Mouse (Mus musculus) kidney, postnatal 10 days (tissue): Measurements from ENCODE around the gene Rph3a.

Source experiments
- DNase-seq: peaks from one replicate; pipeline ENCODE4 v3.0.0; 2021; ENCODE audit warnings: mixed read lengths

Rph3a gene

DNA sequence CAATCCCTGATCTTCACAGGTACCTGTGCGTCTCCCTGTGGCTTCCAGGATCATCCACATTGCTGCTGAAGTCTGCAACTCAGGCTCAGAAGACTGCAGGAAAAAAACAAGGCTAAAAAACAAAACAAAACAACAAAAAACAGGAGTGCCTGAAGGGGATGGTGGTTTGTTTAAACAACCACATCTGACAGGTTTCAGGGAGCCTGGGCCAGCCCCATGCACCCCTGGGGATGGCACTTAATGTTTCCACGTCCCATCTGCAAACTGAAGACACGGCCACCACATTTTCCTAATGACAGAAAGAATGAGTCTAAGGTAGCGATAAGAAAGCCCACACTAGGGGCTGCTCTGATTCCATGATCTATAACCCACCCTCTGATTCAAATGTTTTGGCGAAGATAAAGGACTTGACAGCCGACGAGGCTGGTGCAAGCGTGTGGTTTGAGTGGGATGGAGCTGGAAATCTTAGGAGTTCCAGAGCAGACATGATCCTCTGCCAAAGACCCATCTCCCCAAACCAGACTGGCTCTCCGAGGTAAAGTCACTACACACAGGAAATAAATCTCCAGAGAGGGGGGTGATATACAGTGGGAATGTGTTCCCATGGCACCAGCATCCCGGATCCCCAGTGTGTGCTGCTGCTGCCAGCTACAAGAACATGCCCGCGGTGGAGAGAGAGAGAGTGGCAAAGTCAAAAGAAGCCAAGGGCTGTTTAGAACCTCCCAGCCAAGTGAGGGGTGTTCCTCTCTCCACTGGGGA is at the start of gene Rph3a:
Gene Rph3a (minus strand): TSS at position 282 of the 759 bp plus-strand sequence.
- DNase-seq: no peak

DNA sequence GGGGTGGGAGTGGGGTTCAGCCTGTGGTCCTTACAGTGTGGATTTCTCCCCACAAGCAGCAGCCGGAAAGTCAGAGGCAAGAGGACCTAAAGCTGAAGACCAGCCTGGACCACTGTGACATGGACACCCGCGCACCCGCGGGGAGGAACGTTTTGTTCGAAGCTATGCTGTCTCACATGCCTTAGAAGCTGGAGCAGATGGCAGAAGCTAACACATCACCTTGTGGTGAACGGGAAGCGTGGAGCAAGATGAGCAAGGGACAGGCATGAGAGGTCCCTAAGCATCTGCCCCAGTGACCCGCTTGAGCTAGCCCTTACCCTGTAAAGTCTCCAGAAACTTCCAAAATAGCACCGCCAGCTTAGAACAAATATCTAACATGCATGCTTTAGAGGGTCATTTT is 48.4 kb upstream of the Rph3a start:
- no peak for DNase-seq

DNA sequence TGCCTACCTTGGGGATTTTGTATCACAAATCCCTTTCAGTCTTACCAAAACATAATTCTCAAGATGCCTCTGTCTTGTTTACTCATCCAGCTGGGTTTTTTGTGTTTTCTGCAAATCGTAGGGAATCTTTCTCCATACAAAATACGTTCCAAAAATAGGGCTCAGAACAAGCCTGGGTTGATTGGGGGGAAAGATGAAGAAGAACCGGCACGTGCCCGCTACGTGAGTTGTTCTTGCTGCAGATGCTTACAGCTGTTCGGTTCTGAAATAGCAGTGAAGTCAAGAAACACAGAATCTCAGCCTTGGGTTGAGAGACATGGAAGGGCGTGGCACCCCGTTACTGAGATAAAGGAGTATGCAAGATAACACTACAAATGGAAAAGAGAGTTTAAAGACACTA is 44.0 kb upstream of the Rph3a start:
- no peak for DNase-seq

DNA sequence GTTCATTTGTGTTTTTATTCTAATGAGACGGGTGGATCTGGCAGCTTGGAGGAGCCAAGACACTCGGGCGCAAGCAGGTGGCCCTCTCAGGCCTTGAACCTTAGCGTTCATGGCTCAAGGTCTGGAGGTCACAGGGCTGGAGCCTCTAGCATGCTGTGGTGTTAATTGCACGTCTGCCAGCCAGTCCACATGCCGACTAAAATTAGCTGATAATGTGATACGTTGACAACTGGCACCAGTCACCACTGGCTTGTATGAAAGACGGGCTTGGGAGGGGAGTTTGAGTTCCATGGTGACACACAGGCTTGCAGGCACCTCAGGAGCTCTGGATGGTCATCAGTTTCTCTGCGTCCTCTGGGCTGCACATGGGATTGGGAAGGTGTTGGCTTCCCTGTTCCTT is 31.9 kb upstream of the Rph3a start:
- DNase-seq: no peak

DNA sequence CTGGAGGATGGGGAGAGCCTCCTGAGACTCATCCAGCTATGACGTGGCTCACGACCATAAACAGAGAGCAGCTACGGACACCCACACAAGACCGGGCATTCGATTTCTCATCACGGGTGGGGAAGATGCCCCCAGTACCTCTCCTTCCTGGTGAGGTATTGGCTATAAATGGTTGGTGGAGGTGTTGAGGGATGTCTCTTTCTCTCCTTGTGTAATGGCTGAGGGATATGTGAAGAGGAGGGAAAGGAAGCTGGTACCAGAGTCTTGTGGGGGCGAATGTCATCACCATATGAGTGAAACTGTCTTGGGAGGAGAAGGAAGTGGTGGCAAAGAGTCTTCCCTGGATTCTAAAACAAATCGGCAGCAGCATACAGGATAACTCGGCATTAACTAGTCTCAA is 29.6 kb upstream of the Rph3a start:
- no peak for DNase-seq

DNA sequence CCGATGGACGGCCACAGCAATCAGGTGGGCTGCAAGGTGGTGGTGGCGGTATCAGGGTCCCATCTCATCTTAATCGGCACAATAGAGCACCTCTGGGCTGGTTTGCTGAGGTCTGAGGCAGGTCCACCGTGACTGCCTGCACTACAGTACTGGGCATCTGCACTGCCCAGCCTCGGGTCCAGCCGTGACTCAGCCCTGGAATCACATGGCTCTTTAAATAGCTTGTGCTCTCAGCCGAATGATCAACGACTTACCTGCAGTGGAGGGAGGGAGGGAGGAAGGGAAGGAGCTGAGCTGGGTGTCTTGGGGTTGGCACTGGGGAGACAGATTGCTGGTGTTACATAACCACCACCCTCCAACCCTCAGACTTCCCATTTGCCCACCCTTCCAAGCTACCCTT is 20.3 kb upstream of the Rph3a start:
- no peak for DNase-seq

DNA sequence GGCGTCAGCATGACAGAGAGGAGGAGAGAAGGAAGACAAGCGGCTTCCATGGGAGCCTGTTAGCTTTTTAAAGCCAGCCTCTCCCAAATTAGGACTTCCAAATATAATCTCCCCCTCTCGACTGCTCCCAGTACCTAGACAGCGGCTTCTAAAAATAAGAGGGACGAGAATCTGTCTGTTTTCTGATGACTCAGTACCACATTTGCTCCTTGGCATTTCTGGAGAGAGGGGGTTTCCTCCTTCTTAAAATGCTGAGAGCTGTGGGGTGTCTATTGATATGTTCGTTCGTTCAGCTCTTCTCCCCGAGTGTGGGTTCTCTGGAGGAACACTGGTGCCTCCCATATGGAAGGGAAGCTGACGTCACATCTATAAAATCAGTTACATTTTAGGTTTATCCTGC is 9.6 kb upstream of the Rph3a start:
- no peak for DNase-seq

DNA sequence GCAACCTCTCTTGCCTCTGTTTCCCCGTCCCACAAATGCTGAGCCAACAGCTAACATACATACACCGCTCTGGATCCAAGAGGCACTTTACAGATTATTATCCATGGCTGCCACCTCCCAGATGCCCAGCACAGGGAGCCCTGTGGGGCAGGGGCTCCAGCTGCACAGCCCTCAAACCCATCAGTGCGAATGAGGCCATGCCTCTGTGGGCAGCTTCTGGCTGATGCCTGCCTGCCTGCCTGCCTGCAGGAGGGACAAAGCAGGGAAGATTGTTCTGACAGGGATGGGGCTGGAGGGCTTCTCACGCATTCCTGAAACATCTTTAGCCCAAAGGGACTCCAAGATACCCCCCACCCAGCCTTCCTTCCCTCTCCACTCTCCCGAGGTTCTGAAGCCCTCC is 7.8 kb upstream of the Rph3a start:
- no peak for DNase-seq

DNA sequence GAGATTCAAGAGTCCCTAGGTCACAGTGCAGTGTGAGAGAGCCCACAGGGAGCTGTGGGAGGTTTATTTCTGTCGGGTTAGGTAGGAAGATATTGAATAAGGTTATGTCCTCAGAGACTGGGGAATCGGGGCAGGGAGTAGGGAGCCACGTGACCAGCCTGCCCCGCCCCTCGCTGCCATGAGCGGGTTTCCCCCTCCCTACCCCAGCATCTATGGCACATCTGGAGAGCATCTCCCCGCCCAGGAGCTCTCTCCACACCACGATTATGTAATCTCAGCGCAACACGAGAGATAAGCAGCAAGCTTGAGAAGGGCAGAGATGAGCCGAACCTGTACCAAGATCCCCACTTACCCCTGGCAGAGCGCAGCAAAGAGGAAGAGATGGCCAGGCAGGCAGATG is 6.5 kb upstream of the Rph3a start:
- no peak for DNase-seq

DNA sequence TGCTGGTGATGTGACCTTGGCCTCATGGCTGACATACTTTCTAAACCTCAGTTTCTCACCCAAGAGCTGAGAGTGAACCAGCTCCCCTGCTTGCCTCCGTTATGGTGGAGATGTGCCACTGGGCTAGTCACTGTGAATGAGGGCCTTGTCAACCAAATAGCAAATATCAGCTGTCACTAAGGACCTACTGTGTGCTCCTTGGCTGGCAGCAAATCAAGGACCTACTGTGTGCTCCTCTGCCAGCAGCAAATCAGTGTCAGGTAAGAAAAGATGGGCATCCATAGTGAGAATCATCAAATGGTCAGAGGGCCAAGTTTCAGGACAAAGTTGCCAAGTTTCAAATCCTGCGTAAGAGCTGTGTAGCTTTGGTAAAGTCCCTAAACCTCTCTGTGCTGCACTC is 4.6 kb upstream of the Rph3a start:
- no peak for DNase-seq

DNA sequence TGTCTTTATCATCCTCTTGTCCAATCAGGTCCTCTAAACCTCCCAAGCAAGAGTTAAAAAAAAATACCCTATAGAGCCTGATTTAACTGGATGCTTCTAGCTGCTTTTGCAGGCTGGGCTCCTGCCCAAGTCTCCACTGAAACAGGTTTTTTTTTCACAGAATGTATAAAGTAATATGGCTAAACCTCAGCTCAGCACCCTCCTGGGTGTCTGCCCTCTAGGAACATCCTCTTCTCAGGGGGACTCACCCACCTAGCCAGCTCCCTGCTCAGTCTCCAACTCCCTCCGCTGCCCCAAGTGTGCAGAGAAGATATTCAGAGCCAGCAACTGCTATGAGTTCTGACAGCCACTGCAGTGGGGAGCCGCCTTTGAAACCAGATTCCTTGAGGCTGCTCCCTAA is 2.1 kb upstream of the Rph3a start:
- no peak for DNase-seq

DNA sequence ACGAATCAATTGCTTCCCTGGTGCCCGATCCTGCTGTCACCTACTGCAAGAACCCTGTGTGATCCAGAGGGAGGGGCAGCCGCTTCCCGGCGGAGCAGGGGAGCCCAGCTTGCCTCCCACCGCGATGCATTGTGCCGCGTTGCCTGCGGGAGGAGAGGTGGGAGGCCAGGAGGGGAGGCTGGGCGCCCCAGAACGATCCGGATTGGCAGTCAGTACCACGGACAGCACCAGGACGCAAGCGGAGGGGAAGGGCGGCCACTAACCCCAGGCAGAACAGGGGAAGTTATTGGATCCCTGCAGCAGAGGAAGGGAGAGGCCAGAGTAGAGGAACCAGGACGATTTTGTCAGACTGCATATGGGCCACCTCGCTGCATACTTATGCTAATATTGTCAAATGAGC is 486 bp downstream of the Rph3a start:
- DNase-seq: peak; percentile 79

DNA sequence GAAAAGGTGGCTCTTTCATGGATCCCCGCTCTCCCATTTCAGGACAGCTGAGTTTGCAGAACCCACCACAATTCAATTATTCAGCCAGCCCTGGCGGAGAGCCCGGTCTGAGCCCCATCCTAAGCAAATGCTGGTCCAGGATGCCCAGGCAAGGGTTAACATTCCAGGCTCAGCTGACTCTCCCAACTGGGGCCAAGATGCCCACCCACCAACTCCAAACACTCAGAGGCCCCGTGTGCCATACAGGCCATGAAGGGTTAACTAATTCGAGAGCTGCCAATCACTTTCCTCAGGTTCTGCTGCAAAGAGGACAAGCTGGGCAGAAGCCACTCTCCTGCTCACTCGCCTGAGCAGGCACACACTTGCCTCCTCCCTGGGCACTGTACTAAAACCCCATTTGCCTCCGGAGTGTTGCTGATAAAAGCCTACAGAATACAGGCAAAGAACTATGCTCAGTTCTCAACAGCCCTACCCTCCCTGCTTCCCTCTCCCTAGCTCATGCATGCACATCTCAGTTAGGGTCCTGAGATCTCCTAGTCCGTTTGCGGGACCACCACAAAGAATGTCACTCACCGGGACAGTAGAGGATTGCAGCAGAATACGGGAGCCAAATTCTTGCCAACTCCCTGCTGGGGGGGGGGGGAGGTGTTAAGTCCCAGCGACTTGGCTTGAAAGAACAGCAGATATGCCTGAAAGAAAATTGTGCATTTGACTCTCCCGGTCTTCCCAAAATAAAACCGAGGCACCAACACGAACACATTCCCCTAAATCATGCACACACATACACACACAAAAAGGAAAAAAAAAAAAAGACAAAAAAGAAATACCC is 1.3 kb downstream of the Rph3a start:
- DNase-seq: no peak

DNA sequence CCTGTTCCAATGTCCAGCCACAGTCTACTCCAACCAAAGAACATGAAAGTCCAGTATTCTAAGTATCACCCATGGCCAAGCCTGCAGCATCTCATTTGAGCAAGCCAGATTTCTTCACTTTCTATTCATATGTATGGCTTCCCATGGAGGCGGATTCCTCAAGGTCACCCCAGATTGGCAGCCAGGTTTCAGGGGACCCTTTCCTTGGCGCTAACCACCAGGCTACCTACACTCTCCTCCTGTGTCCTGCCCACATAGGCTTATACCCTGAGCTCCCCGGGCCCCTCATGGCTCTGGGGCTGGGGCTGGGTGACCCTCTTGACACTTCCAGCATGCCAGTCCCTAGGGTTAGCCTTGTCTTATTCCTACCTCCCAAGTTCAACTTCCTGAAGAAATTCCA is 2.3 kb downstream of the Rph3a start:
- DNase-seq: no peak

DNA sequence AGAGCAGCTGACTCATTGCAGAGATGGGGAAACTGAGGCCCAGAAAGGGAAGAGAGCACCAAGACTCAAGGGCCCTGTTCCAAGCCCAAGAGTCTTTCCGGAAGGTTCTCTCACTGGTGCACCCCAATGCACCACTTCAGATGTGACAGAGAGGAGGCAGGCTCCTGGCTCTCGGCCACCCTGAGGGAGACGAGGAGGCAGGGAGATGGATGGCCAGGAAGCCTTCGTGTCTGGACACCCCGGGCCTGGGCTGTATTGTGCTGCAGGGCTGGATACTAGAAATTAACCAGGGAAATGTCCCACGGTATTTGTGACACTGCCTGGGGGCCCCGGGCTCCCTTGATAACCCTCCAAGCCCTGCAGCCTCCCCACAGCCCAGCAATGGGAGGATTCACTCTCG is 2.8 kb downstream of the Rph3a start:
- no peak for DNase-seq

DNA sequence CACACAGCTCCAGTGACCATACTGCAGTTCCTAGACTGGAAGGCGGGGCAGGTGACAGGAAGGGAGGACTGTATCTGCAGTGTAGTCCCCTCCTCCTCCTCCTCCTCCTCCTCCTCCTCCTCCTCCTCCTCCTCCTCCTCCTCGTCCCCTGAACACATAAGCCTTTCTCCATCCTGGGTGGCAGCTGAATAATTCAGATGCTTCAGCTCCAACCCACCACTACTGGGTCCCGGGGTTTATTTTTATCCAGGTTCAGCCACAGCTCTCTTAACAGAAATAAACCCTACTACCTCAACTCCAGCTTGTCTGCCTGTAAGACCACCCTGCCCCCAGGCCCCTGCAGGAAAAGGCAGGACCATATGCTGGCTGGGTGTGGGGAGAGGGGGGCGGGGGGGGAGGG is 3.7 kb downstream of the Rph3a start:
- no peak for DNase-seq

DNA sequence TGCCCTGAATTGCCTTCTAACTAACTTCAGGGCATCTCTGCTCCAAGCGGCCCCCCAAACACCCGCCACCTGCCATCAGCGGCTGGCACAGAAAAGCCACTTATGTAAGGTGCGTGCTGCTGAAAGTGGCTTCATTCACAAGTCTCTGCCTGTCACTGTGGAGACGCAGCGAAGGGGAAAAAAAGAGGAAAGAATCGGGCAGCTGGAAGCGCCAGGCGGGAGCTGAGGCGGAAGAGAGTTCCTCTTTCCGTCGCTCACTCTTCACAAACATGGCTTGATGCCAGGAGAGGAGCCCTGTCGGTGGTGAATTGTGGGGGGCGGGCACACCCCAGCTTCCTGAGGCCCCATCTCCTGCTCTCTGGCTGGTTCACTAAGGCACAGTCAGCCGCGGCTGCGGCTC is 6.1 kb downstream of the Rph3a start:
- DNase-seq: no peak

DNA sequence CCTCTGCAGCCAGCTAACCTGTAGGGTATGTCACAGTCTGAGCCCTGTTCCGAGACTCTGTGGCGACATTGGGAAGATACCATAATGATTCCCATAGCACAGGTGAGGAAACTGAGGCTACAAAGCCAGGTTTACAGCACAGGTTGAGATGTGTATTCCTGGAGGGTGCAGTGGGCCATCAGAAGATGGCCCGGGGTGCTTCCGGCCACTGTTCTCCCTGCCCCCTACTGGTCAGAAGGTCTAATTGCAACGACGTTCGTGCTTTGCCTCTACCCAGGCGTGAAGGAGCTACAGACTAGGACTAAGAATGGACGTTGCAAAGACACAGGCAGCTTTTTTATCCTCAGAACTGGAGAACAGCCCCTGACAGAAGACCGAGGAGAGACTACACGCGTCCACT is 10.3 kb downstream of the Rph3a start:
- DNase-seq: no peak

DNA sequence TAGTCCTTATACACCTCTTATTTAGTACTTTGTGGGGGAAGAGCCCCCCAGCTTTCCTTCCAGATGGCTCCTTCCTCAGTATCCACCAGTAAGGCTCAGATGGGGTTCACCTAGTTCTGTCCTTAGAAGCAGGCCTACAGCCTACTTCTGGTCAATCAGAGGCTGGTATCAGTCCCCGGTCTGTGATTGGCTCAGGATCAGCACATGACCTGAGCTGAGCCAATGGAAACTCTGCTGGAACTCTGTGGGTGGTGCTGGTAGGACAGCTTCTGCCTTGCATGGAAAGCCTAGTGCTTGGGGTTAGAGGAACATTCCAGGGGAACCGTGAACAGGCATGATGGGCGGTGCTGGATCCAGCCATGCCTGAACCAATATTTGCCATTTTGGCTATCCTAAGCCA is 21.5 kb downstream of the Rph3a start:
- DNase-seq: no peak

DNA sequence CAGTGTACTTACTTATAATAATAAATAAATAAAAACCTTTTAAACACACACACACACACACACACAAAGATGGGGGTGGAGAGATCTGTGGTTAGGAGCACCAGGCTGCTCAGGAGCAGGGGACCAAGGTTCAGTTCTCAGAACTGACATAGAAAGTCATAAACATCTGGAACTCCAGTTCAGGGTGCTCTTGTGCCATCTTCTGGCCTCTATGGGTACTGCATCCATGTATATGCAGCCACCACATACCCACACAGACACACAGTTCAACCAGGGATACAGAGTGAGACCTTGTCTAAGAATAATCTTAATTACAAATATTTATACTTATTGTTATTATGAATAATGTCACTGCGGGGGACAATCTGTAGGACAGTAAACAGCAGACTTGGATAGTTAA is 26.9 kb downstream of the Rph3a start:
- DNase-seq: no peak

DNA sequence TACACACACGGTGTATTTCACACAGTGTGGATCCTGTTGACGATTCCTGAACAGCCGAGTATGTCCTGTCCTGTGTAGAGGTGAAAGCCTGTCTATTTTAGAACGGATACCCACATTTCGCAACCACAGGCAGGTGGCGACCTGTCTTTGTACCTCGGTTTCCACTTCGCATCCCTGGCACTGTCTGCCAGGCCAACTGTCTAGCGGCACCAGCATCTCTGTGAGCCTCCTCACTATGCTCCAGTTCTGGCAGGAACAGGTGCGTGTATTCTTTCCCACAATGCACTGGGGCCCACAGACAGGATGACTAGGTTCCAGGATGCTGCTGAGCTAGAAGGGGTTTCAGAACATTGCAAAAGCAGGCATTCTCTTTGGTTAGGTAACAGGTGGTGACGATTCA is 28.7 kb downstream of the Rph3a start:
- no peak for DNase-seq

DNA sequence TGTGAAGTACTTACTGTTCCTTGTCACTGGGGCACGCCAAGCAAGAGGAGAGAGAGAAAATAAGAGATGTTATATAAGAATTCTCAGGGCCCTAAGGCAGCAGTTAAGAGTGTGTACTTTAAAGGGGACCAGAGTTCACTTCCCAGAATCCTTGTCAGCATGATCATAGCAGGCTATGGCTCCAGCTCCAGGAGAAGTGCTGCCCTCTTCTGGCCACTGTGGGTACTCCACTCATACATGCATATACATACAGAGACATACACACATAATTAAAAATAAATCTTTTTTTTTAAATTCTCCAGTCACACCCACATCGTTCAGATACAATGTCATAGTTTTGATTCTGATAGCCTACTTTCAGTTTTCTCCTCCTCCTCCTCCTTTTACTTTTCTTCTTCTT is 29.8 kb downstream of the Rph3a start:
- no peak for DNase-seq

DNA sequence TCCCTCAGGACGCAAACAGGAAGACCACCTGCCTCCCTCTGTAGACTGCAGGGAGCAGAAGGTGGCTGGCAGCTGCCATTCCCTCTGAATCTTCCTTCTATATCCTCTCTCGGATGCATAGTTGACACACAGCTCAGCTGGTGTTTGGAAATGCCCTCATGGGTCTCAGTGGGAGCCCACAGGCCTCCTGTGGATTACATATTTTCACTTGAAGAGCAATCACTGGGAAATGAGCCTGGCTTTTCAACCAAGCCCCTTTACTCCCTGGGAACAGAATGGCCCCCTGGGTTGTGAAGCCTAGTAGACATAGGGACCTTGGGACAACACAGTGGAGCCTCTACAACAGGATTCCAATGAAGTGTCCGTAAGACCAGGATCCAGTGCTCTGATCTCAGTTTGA is 33.8 kb downstream of the Rph3a start:
- no peak for DNase-seq

DNA sequence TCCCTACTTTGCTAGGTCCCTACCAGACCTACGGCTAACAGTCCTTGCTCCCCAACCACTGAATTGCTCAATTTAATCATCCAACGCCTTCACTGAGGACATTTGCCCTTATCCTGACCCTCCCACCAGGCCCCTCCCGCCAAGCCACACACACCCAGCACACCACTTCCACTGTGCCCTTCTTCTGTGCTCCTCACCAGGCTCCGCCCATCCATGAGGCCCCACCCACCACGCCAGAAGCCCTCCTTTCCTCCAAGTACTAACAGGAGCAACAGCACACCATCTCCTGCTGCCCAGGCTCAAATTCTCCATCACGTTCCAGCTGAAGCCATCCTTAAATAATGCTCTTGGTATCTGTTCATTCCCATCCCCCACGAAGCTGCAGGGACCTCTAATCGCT is 35.4 kb downstream of the Rph3a start:
- DNase-seq: no peak

DNA sequence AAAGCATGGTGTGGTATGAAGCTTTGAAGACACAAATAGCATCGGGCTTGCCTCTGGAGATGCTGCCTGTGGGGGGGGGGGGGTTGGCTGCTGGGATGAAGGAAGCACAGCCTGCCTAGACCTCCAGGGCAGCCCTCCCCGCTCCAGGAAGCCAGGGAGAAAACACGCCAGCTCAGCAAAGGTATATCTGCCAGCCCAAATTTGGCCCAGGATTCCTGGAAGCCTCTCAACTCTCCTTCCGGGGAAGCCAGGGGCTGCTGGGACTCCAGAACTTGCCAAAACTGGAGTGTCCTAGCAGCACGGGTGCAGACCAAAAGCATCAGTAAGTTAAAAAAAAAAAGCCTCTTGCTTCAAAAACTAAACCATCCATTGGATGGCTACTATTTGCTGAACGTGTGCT is 37.6 kb downstream of the Rph3a start:
- no peak for DNase-seq
